Mouse (Mus musculus): ENCODE data around the gene Ehhadh.
"Not testable (repeated sequence)": the region's sequence is repeated elsewhere in the genome, so short reads cannot be mapped to it uniquely, and the experiment has no call there.

The Ehhadh gene

DNA sequence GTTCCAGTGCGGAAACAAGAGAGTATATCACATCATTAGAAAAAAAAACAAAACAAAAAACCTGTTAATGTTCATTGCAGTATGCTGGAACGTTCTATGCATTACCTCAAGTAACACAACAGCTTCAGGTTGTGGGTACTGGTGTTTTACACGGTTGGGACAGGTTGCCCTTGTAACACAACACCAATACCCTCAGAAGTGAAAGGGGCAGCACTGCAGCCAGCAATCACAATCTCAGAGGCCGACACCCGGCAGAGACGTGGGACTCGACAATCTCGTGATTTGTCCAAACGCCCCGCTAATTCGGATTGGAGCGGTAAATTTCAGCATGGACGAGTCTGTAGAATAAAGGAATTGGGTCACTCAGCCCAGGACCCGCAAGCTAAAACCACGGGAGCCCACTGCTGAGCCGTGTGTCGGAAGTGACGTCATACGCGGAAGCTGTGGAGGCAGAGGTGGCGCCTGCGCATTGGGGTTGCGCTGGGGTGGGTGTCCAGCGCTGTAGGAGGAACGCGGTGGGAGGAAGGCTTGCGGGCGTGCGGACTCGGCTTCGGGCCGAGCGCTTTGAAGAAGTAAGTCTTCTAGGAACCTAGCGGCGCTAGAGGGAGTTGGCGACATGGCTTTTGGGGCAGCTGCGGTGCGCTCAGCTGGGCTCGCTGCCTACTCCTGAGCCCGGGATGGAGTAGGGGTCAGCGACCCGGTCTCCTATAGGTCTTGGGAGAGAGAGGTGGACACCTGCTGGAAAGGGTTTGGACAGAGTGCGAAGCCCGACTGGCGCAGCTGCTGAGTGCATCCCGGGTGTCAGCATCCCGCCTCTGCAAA, 6.5 kb upstream of the Ehhadh start, which contains the start of gene Map3k13:
Gene Map3k13, plus strand, starts transcription at position 472 of the 822 bp plus-strand sequence.
- DNase-seq = peak; percentile 98

DNA sequence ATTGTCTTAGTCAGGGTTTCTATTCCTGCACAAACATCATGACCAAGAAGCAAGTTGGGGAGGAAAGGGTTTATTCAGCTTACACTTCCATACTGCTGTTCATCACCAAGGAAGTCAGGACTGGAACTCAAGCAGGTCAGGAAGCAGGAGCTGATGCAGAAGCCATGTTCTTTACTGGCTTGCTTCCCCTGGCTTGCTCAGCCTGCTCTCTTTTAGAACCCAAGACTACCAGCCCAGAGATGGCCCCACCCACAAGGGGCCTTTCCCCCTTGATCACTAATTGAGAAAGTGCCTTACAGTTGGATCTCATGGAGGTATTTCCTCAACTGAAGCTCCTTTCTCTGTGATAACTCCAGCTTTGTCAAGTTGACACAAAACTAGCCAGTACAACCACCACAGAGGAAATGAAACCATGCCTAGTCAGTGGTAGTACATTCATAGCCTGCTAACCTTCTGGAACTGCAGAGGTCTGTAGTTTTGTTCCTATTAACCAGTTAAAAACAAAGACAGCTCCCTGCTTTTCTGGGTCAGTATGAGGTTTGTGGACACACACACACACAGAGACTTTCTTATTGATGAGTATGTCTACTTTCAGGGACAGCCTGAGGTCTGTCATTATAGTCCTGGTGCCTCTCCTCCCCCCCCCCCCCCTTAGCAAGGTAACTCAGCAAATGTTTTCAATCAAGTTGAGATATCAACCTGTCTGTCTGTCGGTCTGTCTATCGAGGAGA, 5.6 kb upstream of the Ehhadh start:
- not testable (repeated sequence) for DNase-seq

DNA sequence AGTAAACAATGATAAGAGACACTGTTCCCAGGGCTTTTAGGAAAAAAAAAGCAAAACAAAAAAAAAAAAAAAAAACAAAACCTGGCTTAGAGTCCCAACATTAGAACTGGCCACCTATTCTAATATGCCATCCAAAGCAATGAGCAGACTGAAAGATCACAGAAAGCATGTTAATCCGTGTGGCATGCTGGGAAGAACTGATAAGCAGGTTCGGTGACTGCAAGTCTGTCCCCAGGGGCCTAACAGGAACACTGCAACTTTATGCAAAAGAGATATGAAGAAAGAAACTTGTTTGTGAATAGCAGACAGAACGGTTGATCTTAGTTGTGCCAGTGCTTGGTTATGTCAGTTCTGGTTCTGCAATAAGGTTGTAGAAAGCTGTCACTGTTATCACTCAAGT, 4.2 kb upstream of the Ehhadh start:
- peak; percentile 17 for DNase-seq

DNA sequence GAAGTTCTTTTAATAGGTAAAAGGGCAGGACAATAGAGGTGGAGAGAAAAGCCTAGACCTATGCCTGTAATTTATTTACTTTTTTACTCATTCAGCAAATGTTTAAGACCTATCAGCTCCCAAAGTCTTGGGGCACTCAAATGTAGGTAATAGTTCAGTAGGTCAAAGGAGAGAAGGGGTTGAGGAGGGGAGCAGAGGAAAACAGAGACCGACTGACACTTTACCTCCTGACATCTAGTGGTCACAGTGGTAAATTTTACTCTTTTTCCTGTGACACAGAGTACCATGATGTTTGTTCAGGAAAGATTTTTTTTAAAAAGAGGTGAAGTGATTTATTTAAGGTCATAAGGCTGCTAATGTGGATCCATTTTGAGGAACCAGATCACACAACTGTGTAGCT, 2.9 kb upstream of the Ehhadh start:
- DNase-seq = no peak

DNA sequence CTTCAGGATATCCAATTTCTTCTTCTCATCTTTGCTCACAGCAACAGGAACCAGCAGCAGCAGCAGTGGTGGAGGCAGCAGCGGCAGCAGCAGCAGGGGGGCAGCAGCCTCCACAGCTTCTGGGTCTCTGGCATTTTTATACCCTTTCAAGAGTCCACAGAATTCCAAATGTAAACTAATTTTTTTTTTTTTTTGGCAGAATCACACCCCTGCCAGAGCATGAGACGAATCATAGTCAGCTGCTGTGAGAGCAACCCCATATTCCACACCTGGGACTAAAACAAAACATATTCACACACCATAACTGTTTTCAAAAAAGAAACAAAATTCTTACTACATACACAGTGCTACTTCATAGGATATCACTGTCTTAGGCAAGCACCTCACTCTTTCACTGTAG, 1.6 kb upstream of the Ehhadh start:
- DNase-seq = no peak

DNA sequence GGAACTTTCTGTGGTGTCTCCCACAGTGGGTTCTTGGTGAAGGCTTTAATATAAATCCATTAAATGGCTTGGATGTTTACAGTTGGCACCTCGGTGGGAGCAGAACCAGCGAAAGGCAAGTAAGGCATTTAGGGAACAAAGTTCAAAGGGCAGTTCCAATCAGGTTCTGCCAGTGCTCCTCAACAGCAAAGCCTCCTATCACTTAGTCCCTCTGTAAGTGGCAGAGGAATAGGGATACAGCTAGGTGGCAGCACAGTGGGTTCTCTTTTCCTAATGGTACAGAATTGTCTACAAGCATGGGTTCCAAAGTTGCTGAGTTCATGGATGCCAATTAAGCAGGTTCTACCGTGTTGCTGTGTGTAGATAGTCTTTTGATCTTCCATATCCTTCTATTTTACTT, 974 bp upstream of the Ehhadh start:
- DNase-seq = peak; percentile 27

DNA sequence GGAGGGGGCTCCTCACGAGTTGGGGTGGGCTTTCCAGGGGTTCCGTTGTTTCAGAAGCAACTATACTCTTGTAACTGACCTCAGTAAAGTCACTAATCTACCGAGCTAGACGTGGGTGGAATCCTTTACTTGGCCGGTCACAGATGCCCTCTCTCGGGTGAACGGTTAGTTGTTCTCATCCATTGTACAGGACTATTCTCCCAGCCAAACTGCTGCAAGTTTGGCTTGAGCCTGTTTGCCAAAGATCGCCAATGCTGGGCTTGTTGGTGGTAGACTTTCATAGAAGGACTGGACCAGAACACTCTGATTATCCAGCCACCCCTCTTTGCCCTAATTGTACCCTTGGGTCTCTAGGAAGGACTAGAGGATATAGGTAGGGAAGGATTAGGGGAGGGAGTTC, 1.3 kb downstream of the Ehhadh start:
- DNase-seq = no peak

DNA sequence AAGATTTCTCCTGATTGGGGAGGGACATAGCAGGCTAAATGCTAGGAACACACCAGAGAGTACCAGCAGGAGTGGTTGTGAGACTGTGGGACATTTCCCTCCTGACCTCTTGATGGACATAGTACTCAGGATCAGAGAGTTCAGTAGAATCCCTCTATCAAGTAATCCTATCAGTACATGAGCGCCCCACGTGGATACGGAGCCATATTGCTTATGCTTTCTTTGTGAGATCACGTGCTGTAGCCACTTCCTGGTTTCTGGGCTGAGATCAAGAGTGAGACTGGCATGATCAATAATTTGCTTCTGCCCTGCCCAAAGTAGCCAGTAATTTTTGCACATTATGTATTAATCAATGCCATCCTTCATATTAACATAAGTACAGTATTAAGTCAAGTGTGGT, 2.6 kb downstream of the Ehhadh start:
- DNase-seq = peak; percentile 31

DNA sequence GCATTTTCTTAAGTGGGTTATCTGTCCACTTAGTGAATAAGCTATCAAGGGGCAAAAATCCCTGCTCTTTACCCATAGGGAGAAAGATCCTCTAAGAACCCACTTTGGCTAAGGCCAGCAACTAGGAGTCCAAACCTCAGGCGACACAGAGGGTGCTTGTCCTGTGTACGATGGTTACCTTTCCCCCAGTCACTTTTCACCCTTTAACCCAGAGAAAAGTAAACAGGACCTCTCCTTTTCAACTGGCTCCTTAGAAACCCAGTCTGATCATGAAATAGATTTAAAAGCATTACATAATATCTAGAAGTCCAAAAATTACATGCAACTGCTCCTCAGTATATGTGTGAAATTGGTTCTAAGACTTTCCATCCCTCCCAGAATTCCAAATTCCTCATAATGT, 4.8 kb downstream of the Ehhadh start:
- DNase-seq = no peak

DNA sequence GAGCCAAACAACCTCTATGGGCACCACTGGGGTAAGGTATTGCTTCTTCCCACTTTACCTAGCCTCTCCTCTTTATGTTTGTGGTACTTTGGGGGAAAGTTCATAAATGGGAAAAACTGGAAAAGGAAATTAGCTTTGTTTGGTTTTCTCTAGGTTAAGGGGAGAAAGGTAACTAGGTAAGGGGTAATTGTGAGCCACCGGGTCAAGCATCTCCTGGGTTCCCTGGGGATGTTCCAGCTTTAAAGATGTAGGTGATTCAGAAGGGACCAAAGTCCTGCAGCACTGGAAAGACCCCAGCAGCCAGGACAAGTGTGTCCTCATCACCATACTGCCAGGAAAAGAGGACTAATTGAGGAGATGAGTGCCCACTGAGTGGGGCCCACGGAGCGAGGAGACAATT, 5.7 kb downstream of the Ehhadh start:
- no peak for DNase-seq

DNA sequence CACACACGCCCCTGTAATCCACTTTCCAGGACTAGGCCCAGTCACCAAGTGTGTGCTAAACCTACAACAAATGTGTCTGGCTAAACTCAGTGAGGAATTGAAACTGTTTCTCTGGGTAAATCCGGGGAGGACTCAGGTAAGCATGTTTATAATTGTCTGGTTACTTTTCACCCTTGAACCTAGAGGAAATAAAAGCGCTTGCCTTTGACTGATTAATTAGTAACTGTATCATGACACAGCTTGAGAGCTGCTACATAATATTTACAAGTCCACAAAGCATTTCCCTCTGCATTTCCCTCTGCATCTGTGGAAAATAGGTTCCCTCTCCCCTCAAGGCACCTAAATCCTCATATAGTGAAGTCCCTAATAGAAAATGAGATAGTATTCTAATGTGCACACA, 6.3 kb downstream of the Ehhadh start:
- no peak for DNase-seq

DNA sequence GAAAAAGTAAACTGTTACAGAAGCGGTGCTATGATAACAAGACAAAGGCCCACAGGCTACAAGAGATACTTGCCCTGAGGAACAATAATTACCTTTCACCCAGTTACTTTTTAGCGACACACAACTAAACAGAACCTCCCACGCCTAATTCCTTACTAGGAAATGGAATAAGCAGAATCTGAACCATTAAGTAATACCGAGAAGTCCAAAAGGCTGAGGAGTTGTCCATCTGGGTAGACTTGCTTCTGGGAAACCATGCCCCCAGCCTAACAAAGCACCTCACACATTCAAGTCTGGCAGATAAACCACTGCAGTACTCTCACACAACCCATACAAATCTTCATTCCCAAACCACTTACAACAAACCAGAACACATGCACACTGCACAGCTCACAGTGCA, 8.5 kb downstream of the Ehhadh start:
- DNase-seq = no peak

DNA sequence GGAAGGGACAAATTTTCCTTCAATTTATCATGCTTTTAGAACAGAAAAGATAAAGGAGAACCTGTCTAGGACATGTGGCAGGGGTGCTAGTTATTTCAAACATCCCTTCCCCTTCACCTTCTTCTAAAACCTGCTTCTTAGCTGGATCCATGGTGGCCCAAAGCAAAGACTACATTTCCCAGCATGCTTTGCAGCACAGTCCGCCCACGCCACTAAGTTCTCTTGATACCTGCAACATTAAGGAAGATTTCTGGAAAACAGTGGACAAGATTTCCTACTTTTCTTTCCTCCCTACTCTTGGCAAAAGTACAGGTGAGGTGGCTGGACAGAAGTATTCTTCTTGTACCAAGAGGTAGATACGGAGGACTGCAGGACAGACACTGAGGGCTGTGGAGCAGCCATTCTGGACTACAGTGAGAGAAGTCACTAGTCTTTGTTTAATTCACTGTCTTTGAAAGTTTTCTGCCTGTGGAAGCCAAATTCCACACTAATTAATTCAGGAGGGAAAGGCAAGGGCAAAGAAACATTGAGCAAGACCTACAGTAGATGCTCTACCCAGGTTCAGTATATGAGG, 9.2 kb downstream of the Ehhadh start:
- peak; percentile 36 for DNase-seq

DNA sequence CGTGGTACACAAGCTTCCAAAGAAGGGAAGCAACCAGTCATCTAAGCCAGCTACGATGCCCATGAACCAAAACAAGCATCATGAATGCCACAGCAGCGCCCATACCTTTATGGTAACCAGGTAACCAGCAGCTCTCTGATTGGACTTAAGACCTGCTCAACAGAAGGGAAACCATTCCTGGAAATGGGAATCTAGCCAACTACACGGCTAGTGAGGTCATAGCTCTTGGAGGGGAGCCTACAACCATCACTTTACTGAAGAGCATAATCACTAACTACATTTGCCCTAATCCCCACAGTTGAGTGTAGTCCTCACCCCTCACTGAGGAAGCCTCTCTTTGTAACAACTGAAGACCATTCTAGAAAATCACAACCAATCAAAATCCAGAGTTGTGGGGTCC, 12.9 kb downstream of the Ehhadh start:
- DNase-seq = no peak

DNA sequence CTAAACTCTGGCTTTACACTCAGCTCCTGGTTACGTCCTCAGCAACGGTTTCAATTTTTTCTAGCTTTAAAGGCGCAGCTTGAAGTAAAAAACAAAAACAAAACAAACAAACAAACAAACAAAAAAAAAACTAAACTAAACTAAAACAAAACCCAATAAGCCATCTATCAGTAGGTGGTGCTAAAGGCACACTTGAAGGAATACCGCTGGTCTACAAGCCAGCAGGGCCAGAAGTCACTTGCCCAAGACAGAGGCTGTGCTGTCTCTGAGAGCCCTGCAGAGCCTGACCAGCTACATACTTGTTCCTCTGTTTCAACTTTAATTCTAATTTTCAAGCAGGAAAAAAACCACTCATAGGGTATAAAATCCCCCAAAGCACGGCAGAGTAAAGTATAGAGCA, 17.9 kb downstream of the Ehhadh start:
- DNase-seq = peak; percentile 34

DNA sequence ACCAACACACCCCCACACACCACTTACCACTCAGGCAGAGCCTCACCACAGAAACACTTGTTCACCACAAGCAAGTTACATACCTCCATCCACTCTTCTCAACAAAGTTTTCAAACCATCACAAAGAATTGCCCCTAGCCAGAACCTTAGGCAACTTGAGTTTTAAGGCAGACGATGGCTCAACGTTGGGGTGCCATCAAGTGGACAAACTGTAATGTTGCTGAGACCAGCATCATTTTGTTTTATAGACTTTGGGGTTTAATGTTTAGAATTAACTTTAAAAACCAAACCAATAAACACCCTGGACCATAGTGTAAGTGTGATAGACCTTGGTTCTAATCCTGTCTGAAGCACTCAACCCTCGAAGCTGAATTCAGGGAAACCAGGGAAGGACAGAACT, 19.4 kb downstream of the Ehhadh start:
- peak; percentile 34 for DNase-seq

DNA sequence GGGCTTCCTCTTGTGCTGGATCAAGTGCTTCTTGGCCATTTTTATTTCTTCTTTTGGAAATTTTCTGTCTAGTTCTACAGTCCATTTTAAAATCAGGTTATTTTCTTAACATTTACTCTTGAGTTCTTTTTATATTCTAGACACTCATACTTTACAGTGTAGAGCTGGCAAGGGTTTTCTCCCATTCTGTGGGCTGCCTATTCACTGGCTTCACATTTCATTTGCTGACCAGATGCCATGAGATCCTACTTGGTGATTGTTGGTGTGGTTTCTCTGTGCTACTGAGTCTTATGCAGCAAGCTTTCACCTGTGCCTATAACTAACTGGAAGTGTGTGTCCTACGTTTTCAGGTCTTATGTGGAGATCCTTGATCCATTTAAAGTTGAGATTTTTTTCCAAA, 29.2 kb downstream of the Ehhadh start:
- no peak for DNase-seq

DNA sequence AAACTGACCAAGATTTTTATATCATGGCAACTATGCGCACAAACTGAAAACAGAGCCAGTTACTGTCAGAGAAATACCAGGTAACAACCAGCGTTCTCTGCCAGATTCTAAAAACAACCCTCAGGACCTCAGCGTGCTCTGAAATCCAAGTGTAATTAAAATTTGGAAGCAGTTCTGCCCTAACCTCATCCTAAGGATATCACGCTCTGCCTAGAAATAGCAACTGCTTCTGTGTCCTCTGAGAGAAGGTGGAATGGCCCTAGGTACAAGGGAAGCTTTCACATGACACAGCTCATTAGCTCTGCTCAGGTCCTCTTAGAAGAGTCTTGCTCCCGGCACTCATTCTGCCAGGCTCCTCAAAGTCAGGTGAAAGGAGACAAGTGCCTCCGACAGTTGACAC, 44.2 kb downstream of the Ehhadh start:
- peak; percentile 65 for DNase-seq

DNA sequence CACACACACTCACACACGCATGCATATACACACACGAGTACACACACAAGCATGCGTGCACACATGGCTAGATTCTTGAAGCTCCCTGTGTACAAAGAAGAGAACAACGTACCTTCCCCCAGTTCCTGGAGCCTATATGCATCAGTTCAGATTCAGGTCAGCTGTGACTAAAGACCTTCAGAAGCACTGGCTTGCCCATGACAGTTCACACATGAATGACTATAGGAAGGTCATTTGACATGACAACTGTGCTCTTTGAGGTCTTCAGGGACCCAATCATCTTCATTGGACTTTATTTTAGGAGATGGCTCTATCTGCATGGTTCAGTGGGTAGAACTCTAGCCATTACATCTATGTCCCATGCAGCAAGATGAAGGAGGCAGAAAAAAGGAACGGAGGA, 44.7 kb downstream of the Ehhadh start:
- DNase-seq = peak; percentile 97

DNA sequence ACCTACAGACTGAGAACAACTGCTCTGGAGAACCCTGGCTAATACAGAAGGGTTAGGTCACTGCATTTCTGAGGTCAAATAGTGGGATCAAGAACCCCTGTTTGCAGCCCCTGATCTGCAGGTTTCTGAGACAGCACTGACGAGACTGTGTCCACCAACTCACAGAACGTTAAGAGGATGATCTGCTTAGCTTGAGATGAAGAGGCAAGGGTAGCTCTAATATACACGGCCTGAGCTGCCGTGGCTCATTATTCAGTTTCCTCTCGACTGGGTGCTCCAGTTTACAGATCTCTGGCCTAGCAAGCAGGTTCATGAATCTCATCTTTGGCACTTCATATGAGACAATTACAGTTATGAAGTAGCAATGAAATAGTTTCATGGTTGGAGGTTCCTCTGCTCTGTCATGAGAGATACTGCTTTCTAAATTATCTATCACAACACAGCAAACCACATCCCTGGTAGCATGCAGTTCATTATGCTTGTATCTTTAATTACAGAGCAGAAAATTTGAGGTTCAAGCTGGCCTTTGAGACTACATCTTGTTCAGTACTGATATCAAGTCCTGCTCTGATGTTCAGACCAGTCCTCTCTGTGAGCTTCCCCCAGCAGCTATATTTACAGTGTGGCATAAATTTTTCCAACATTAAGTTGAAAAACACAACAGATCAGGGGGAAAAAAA, 45.3 kb downstream of the Ehhadh start:
- peak; percentile 61 for DNase-seq

DNA sequence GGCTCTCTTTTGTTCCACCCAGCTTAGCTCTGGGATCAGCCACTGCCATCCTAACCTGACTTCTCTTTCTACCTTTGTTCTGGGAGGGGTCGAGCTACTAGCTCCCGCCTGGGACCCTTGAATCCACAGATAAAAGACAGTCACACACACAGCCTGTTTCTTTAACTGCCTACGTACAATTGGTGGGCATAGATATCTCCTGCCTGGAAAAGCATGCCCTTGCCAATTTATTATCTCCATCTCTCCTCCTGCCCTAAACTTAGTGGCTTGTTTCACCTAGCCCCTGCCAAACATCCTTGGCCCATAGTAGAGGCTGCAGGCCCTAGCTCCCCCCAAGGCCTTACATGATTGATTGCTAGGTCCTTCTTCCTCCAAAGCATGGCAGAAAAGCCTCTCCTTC, 46.1 kb downstream of the Ehhadh start:
- no peak for DNase-seq

DNA sequence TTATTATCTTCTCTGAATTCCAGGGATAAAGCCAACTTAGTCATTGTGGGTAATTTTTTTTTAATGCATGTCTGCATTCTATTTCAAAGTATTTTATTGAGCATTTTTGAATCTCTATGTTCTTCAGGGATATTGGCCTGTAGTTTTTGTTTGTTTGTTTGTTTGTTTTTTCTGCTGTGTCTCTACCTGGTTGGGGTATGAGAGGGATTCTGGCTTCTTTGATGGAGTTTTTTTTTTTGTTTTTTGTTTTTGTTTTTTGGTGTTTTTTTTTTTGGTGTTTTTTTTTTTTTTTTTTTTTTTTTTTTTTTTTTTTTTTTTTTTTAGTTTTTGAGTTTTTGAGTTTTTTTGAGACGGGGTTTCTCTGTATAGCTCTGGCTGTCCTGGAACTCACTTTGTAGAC, 52.0 kb downstream of the Ehhadh start:
- DNase-seq = no peak

DNA sequence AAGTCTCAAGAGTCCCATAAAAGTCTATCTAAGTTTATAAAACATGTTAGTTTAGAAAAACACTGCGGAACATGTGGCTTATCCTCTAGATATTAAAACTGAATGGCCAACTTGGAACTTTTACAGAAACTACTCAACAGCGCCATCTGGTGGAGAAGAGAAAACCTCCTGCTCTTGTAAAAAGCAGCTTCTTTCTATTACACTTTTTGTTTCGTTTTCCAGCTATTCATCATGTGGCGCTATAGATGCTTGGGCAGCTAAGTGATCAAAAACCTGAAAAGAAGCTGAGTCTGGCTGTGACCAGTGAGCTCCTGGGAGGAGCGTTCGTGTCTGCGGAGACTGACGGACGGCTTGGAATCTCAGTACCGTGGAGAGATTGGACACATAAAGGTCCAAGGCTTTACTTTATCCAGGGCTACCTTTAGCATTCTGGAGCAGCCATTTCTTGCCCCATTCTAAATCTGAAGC, 59.7 kb downstream of the Ehhadh start:
- peak; percentile 89 for DNase-seq

All from retina, postnatal 1 day (tissue).